Mouse (Mus musculus) hindbrain, embryonic 13.5 days (tissue): ENCODE measurements around the gene Gm43302. TPM values are rescaled to one million over a fixed set of nuclear protein-coding genes. Genes with fewer than 3 reads are reported as not detected.
"Not testable (repeated sequence)": the region's sequence is repeated elsewhere in the genome, so short reads cannot be mapped to it uniquely, and the experiment has no call there.

Experiments
- ATAC-seq: fragments of 200-750 bp; cut with Nextera tagmentation; 2 replicates; pipeline ENCODE4 v1.8.0; 2017; ENCODE audit warnings: moderate TSS enrichment; ENCODE audit not compliant: low FRiP score
- H3K27ac ChIP-seq: fragments of 300-500 bp; sonication (generic); 2 replicates; pipeline ENCODE4 v1.5.1; 2015; ENCODE audit warnings: inconsistent platforms, mild to moderate bottlenecking, moderate library complexity
- H3K27me3 ChIP-seq: fragments of 300-500 bp; sonication (generic); 2 replicates; pipeline ENCODE4 v1.6.1; 2015; ENCODE audit warnings: mild to moderate bottlenecking, inconsistent platforms
- H3K36me3 ChIP-seq: fragments of 300-500 bp; sonication (generic); 2 replicates; pipeline ENCODE4 v1.6.1; 2015; ENCODE audit warnings: mild to moderate bottlenecking, inconsistent platforms
- H3K4me1 ChIP-seq: fragments of 300-500 bp; sonication (generic); replicated peaks from 2 replicates; pipeline ENCODE4 v1.6.1; 2015; ENCODE audit warnings: inconsistent platforms
- H3K4me2 ChIP-seq: fragments of 300-500 bp; sonication (generic); 2 replicates; pipeline ENCODE4 v1.6.1; 2015; ENCODE audit warnings: inconsistent platforms, mild to moderate bottlenecking, moderate library complexity
- H3K4me3 ChIP-seq: fragments of 300-500 bp; sonication (generic); 2 replicates; pipeline ENCODE4 v1.5.1; 2015; ENCODE audit warnings: mild to moderate bottlenecking, inconsistent platforms
- H3K9ac ChIP-seq: fragments of 300-500 bp; sonication (generic); 2 replicates; pipeline ENCODE4 v1.6.1; 2015; ENCODE audit warnings: mild to moderate bottlenecking, inconsistent platforms
- H3K9me3 ChIP-seq: fragments of 300-500 bp; sonication (generic); 2 replicates; pipeline ENCODE4 v1.6.1; 2016; ENCODE audit warnings: inconsistent platforms
- WGBS: fragments of 180-500 bp; shearing (Covaris S2); methylation state at CpG from one replicate; pipeline ENCODE4 v1.1.7; 2015; 5-methylcytosine and 5-hydroxymethylcytosine counted together
- polyA plus RNA-seq: library from polyadenylated mRNA; unstranded; fragments of >200 nt; fragmentation: Nextera tagmentation; extraction: Ambion mirVana; gene quantifications from 2 replicates; pipeline ENCODE4 v1.2.1, GENCODE M21; 2015

Gm43302 gene
- polyA plus RNA-seq, 1 experiment from 2014 or later = 0.62 TPM

DNA sequence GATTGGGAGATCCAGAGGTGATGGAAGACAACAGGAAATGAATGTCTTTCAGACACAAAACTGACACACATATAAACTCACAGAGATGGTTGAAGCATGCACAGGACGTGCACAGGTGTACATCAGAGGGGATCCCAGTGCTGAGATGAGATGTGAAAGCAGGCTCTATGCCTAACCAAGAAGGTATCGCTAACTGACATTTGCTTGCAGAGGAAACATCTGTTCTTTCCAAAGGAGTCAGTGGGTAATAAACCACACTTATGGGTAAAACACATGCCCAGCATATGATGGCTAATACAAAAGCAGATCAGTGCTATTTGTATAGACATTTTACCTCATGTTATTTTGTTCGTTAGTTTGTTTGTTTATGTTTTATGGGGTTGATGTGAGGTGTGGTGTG is 32.8 kb downstream of the Gm43302 start:
- not testable (repeated sequence) for H3K27me3 ChIP-seq, H3K4me2 ChIP-seq, ATAC-seq, H3K9ac ChIP-seq, H3K4me3 ChIP-seq, H3K36me3 ChIP-seq, H3K4me1 ChIP-seq, H3K27ac ChIP-seq, H3K9me3 ChIP-seq
- no CpG with 5 or more reads among the region's 3 CpGs for WGBS

DNA sequence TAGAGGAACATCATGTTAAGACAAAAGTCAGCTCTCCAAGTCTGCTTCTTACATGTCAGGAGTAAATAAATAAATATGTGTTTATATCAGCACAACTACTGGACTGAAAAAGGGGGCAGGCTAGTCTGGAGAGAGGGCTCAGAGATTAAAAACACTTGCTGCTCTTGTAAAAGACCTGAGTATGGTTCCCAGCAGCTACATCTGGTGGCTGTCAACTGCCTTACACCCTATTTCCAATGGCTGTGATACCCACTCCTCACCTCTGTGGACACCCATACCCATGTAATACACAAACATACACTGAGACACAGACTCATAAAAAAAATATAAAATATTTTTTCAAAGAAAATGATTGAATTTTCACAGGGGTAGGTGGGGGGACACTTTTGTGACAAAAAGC is 41.0 kb downstream of the Gm43302 start:
- Histone ChIP-seq H3K27ac (no peak overlapping the region), H3K36me3 (no peaks in the 10 kb centered on the region), H3K9me3 (no peaks in the 10 kb centered on the region), H3K9ac (no peak overlapping the region), H3K27me3 (no peaks in the 10 kb centered on the region), H3K4me1 (no peaks in the 10 kb centered on the region), H3K4me3 (no peak overlapping the region), H3K4me2 (no peak overlapping the region)
- no peak for ATAC-seq

DNA sequence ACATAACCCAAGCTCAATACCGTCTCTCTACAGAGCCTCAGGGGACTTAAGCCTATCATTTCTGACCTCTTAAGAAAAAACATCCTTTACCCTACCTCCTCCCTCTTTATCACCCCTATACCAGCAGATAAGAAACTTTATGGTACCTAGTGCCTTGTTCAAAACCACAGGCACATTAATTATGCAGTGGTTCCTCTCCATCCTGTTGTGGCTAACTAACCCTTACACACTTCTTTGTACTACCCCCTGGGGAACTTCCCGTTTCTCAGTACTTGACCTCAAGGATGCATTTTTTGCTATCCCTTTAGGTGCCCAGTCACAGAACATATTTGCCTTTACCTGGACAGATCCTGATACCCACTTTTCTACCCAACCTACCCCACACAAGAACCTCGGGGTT is 48.8 kb downstream of the Gm43302 start:
- not testable (repeated sequence) for H3K36me3 ChIP-seq, H3K27me3 ChIP-seq, H3K4me2 ChIP-seq, H3K9ac ChIP-seq, H3K4me3 ChIP-seq, ATAC-seq, H3K9me3 ChIP-seq, H3K4me1 ChIP-seq, H3K27ac ChIP-seq
- WGBS = 83% methylated on average over 3 of the region's 3 CpGs

DNA sequence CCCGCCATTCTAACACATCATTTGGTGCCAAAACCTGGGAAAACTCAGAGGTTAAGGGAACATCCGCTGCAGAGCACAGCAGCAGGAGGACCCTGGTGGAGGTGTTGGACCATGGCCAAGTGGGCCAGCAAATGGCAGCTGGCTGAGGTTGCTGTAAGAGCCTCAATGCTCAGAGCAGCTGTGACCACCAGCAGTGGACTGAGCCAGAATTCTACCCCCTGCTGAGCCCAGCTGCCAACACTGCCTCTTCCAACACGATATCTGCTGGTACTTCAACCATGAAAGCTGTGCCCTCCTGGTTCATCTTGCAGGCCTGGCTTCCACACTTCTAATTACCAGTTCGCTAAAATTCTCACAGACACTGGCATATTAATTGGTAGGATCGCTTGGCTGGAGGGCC is 52.5 kb downstream of the Gm43302 start:
- H3K9ac ChIP-seq, H3K4me2 ChIP-seq, H3K4me1 ChIP-seq, H3K36me3 ChIP-seq, H3K9me3 ChIP-seq, H3K27me3 ChIP-seq, H3K27ac ChIP-seq, H3K4me3 ChIP-seq: not testable (repeated sequence)
- WGBS = 67% methylated on average over 5 of the region's 5 CpGs
- ATAC-seq = peak; percentile 69

DNA sequence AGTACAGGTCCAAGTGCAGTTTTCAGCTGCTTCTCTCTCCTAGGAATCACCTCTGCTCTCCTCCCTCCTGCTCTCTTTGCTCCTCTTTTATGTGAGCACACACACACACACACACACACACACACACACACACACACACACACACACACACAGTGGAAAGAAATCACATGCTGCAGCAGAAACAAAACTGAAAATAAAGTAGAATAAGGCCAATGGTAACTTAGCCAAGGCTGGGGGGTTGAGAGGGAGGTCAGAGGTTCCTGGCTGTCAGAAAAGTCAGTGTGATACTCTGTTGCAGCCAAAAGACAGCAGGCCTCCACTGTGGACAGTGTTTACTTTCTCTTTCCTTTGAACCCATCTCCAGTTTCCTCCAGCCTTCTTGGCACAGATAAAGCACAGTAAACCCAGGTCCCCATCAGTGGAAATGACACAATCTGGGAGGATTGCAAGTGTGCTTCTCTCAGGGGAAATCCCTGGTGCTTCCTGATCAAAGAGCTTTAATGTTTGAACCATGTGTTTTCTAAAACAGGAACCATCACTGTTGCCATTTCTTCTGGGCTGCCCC is 53.9 kb downstream of the Gm43302 start, which contains the start of gene Gbp10:
Gene Gbp10, minus strand, starts transcription at position 51 of the 565 bp plus-strand sequence.
- not testable (repeated sequence) for ATAC-seq, H3K4me1 ChIP-seq, H3K4me2 ChIP-seq, H3K36me3 ChIP-seq, H3K9me3 ChIP-seq, H3K27ac ChIP-seq, H3K27me3 ChIP-seq, H3K9ac ChIP-seq, H3K4me3 ChIP-seq

DNA sequence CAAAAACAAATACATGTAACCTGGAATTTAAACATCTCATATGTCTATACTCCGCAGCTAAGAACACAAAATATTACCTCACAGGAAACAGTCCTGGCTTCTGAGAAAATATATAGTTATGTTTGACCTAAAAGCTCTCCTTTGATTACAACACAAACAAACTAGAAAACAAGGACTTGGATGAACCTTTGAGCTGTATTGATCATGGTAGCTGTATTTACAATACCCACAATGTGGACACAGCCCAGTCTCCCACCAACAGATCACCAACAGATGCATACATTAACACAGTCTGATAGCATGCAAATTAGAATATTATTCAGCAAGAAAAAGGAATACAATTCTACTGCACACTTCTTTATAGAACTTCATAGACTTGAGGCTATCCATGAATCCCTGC is 55.1 kb downstream of the Gm43302 start:
- ATAC-seq, H3K9ac ChIP-seq, H3K27me3 ChIP-seq: not testable (repeated sequence)

DNA sequence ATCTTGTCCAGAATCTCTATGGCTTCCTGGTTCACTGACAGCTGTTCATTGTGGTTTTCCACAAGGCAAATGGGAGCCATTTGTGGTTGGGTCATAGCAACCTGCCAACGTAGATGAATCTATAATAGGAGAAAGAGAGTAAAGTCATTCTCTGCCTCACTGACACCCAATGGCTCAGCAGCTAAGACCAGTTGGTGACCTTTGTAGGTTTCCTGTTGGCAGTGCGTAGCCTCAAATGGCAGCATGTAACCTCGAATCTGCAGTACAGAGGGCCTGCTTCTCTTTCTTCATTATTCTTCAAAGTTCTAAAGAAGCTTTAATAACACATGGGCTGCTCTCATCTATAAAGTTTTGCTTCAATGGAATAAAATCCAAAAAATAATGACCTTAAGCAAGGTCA is 57.5 kb downstream of the Gm43302 start:
- H3K36me3 ChIP-seq, H3K4me1 ChIP-seq, H3K4me3 ChIP-seq, H3K9me3 ChIP-seq, ATAC-seq, H3K4me2 ChIP-seq, H3K9ac ChIP-seq, H3K27me3 ChIP-seq, H3K27ac ChIP-seq: not testable (repeated sequence)
- WGBS = 73% methylated on average over 3 of the region's 3 CpGs

More for the DNA sequence above, 55.1 kb downstream of the Gm43302 start:
- H3K4me3 ChIP-seq, H3K4me1 ChIP-seq, H3K36me3 ChIP-seq, H3K4me2 ChIP-seq, H3K9me3 ChIP-seq, H3K27ac ChIP-seq: not testable (repeated sequence)
- WGBS = 96% methylated on average over 1 of the region's 1 CpGs

DNA sequence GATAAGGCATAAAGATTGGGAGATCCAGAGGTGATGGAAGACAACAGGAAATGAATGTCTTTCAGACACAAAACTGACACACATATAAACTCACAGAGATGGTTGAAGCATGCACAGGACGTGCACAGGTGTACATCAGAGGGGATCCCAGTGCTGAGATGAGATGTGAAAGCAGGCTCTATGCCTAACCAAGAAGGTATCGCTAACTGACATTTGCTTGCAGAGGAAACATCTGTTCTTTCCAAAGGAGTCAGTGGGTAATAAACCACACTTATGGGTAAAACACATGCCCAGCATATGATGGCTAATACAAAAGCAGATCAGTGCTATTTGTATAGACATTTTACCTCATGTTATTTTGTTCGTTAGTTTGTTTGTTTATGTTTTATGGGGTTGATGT is 84.5 kb downstream of the Gm43302 start:
- H3K27ac ChIP-seq, H3K4me3 ChIP-seq, H3K4me2 ChIP-seq, H3K36me3 ChIP-seq, H3K9me3 ChIP-seq, H3K27me3 ChIP-seq, H3K9ac ChIP-seq, ATAC-seq, H3K4me1 ChIP-seq: not testable (repeated sequence)
- no CpG with 5 or more reads among the region's 3 CpGs for WGBS

DNA sequence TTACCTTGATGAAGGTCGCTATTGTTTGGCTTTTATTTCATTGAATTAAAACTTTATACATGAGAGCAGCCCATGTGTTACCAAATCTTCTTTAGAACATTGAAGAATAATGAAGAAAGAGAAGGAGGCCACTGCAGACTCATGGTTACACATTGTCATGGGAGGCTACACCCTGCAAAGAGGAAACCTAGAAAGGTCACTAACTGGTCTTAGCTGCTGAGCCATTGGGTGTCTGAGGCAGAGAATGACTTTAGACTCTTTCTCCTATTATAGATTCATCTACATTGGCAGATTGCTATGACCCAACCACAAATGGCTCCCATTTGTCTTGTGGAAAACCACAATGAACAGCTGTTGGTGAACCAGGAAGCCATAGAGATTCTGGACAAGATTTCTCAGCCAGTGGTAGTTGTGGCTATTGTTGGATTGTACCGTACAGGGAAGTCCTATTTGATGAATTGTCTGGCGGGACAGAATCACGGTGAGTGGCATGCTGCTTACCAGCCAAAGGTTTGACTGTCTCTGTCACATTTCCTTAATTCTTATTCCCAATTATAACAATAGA is 92.6 kb downstream of the Gm43302 start:
- H3K9me3 ChIP-seq, H3K4me1 ChIP-seq, H3K4me3 ChIP-seq, H3K27me3 ChIP-seq, ATAC-seq, H3K4me2 ChIP-seq, H3K36me3 ChIP-seq, H3K27ac ChIP-seq, H3K9ac ChIP-seq: not testable (repeated sequence)
- 88% methylated on average over 4 of the region's 4 CpGs for WGBS

DNA sequence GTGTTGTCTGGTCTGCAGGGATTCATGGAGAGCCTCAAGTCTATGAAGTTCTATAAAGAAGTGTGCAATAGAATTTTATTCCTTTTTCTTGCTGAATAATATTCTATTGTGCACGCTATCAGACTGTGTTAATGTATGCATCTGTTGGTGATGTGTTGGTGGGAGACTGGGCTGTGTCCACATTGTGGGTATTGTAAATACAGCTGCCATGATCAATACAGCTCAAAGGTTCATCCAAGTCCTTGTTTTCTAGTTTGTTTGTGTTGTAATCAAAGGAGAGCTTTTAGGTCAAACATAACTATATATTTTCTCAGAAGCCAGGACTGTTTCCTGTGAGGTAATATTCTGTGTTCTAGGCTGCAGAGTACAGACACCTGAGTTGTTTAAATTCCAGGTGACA is 94.3 kb downstream of the Gm43302 start:
- WGBS = 95% methylated on average over 1 of the region's 1 CpGs
- not testable (repeated sequence) for ATAC-seq, H3K4me1 ChIP-seq, H3K4me2 ChIP-seq, H3K4me3 ChIP-seq, H3K9ac ChIP-seq, H3K27ac ChIP-seq, H3K9me3 ChIP-seq, H3K36me3 ChIP-seq, H3K27me3 ChIP-seq

DNA sequence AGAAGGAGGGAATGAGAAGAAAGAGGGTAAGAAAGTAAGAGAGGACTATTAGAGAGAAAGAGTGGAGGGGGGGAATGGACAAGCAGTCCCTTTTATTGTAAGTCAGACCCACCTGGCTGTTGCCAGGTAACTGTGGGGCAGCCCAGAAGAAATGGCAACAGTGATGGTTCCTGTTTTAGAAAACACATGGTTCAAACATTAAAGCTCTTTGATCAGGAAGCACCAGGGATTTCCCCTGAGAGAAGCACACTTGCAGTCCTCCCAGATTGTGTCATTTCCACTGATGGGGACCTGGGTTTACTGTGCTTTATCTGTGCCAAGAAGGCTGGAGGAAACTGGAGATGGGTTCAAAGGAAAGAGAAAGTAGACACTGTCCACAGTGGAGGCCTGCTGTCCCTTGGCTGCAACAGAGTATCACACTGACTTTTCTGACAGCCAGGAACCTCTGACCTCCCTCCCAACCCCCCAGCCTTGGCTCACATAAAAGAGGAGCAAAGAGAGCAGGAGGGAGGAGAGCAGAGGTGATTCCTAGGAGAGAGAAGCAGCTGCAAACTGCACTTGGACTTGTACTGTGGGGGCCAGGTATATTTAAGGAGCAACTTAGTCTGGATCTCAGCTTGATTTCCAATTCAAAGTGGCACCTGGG is 95.5 kb downstream of the Gm43302 start:
- not testable (repeated sequence) for H3K36me3 ChIP-seq, H3K4me1 ChIP-seq, H3K4me3 ChIP-seq, H3K27me3 ChIP-seq, H3K9ac ChIP-seq, ATAC-seq, H3K9me3 ChIP-seq, H3K27ac ChIP-seq, H3K4me2 ChIP-seq

DNA sequence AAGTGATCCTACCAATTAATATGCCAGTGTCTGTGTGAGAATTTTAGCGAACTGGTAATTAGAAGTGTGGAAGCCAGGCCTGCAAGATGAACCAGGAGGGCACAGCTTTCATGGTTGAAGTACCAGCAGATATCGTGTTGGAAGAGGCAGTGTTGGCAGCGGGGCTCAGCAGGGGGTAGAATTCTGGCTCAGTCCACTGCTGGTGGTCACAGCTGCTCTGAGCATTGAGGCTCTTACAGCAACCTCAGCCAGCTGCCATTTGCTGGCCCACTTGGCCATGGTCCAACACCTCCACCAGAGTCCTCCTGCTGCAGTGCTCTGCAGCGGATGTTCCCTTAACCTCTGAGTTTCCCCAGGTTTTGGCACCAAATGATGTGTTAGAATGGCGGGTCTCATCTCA is 97.2 kb downstream of the Gm43302 start:
- not testable (repeated sequence) for H3K4me3 ChIP-seq, H3K27ac ChIP-seq, H3K36me3 ChIP-seq, H3K27me3 ChIP-seq, H3K4me1 ChIP-seq, ATAC-seq, H3K4me2 ChIP-seq, H3K9ac ChIP-seq, H3K9me3 ChIP-seq
- 82% methylated on average over 5 of the region's 5 CpGs for WGBS

DNA sequence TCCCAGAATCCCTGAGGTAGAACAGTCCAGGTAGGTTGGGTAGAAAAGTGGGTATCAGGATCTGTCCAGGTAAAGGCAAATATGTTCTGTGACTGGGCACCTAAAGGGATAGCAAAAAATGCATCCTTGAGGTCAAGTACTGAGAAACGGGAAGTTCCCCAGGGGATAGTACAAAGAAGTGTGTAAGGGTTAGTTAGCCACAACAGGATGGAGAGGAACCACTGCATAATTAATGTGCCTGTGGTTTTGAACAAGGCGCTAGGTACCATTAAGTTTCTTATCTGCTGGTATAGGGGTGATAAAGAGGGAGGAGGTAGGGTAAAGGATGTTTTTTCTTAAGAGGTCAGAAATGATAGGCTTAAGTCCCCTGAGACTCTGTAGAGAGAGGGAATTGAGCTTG is 101.0 kb downstream of the Gm43302 start:
- H3K27ac ChIP-seq, H3K27me3 ChIP-seq, H3K4me3 ChIP-seq, H3K4me2 ChIP-seq, H3K9me3 ChIP-seq, ATAC-seq, H3K4me1 ChIP-seq, H3K36me3 ChIP-seq, H3K9ac ChIP-seq: not testable (repeated sequence)
- 87% methylated on average over 2 of the region's 2 CpGs for WGBS
